Mouse (Mus musculus) G1E (cell line): ENCODE results near the gene Epb41l2.

ENCODE experiments used
- CTCF ChIP-seq: IDR thresholded peaks from 2 replicates; pipeline ENCODE4 v1.5.1; 2012; ENCODE audit warnings: low read depth, low read length, inconsistent platforms, mixed read lengths
- GATA1 ChIP-seq: IDR thresholded peaks from 2 replicates; pipeline ENCODE4 v1.6.1; 2012; ENCODE audit warnings: borderline replicate concordance, low read length, inconsistent platforms, mixed read lengths
- GATA2 ChIP-seq: IDR thresholded peaks from 2 replicates; pipeline ENCODE4 v1.6.1; 2012; ENCODE audit warnings: low read depth, low read length, inconsistent platforms, borderline replicate concordance
- POLR2AphosphoS5 ChIP-seq: IDR thresholded peaks from 2 replicates; pipeline ENCODE4 v1.6.1; 2012; ENCODE audit warnings: low read depth, low read length, inconsistent platforms; ENCODE audit not compliant: insufficient replicate concordance
- TAL1 ChIP-seq: conservative IDR thresholded peaks from 2 replicates; pipeline ENCODE4 v1.6.1; 2012; ENCODE audit warnings: low read depth, low read length, inconsistent platforms, mixed read lengths

DNA sequence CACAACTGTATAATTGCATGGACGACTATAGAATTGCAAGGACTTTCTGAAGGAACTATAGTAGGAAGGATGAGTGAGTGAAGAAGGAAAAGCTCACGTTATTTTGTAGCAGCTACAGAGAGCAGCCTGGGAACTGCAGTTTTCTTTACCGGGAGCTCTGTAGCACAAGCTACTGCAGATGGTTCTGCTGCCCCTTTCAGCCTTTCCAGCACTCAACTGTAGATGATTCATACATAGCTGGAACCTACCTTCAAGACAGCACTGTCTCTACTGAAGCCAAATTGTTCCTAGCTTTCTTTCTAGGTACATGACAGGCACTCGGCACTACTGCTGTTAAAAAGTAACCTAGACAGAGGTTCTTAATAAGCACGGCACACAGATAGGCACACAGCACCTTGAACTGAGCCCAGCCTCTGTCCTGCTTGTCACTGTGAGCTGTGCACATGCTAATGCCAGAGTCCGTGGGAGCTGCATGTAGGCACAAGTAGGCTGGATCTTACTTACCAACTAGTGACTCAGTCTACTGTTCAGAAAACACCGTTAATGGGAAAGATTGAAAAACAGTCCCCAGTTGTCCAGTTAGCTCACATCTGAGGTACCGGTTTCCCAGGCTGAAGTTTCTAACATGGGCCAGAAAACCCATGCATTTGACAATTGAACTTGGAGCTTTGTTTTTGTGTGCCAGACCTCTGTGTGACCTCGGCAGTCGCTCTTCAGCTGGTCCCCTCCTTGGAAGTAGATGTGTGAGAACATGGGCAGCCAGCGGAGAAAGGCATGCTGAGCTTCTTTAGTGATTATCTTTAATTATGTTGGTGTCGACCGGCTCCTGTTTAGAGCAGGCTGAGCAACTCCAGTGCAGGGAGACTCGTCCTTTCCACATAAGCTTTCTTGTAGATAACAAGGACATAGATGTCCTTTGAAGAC is 38.4 kb downstream of the Epb41l2 start:
- no peak for TF ChIP-seq CTCF
- no peak for TF ChIP-seq TAL1
- no peak for TF ChIP-seq GATA2
- no peak for TF ChIP-seq POLR2AphosphoS5
- no peak for TF ChIP-seq GATA1
